Mouse (Mus musculus): ENCODE measurements around the gene Gm5244. TPM values are rescaled to one million over a fixed set of nuclear protein-coding genes. Genes with fewer than 3 reads are reported as not detected.

Gene Gm5244
- polyA plus RNA-seq (2012; rRNA removed), result not detected in 2 replicates

DNA sequence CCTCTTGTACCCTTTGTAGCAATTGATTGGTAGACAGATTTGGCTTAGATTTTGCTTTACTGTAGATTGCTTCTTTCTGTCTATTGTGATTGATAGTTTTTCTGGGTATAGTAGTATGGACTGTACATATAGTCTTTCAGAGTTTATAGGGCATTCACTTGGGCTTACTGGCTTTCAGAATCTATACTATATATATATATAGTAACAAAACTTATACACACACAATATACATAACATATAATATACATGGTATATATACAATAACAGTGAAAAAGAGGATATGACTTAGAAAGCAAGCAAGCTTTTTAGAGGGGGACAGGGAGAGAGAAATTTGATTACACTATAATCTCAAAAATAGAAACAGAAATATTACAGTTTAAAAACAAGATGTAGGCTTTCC, at the start of gene Gm5244:
Gm5244 (plus strand) TSS at position 301 of the 400 bp plus-strand sequence.

DNA sequence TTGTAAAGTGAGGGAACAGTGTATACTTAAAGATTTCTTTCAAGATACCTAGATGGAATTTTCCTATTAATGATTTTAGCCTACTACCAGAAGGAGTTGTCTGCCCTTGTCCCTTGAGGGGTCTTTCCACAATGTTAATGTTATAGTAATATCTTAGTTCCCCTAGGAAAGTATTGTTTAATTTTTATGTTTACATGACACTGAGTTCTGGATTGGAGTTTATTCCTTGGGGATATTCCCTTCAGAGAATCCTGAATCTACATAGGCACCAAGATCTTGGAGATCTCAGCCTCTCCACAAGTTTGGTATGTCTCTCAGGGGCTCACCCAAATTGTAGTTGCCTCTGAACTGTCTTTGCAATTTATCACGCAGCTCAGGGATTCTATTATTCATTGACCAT, 10.5 kb downstream of the Gm5244 start, which contains the start of gene Olfr1444:
Olfr1444 (plus strand) TSS at position 301 of the 400 bp plus-strand sequence.

DNA sequence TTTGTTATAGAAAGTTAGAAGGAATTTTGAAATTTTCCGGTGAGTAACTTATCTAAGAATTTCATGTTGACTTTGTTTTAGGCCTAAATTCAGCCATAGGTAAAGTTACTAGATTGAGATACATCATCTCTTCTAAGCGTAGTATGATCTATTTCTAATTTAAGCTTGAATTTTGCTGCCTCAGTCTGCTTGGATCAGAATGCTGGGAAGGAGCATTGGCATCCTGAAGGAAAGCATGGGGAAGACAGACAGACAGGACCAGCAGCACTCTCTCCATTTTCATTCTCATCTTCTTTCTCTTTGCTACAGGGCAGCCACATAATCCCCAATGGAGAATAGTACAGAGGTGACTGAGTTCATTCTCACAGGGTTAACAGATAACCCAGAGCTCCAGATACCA, 37.1 kb downstream of the Gm5244 start, which contains the start of gene Olfr1445:
Olfr1445 (plus strand) TSS at position 301 of the 400 bp plus-strand sequence.

DNA sequence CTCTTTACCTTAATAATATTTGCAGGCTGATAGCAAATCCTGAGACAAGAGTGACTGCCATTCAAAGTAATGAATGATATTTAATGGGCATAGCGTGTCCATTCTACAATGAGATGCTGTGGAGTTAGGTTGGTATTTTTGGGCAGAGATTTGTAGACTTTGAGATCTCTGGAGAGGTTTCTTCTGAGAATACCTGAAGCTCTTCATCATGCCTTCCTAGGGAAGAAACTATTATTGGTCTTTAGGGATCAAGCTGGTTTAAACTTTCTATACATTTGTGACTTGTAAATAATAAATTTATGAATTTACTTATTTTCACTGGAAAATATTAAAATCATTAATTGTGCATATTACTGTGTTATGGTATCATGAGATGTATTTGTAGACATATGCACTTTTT, 46.9 kb downstream of the Gm5244 start, which contains the start of gene Olfr1446:
Olfr1446 (minus strand) TSS at position 101 of the 400 bp plus-strand sequence.

Other genes with a start within 250 kb of the Gm5244 start
- 0.05 and 0.10 TPM in 2 replicates for gene Gm4952, start 246.7 kb upstream of the Gm5244 start, polyA plus RNA-seq (2012; rRNA removed)
- 0.10 TPM in 1 of 2 replicates, not detected in the other for gene Glyat, start 213.4 kb upstream of the Gm5244 start, polyA plus RNA-seq (2012; rRNA removed)
- not detected in 2 replicates for gene Olfr1442, start 176.2 kb upstream of the Gm5244 start, polyA plus RNA-seq (2012; rRNA removed)
- gene Olfr1443, start 168.6 kb upstream of the Gm5244 start, polyA plus RNA-seq (2012; rRNA removed), result not detected in 2 replicates
- not detected in 2 replicates for gene Keg1, start 150.9 kb upstream of the Gm5244 start, polyA plus RNA-seq (2012; rRNA removed)
- gene Cntf, start 81.0 kb upstream of the Gm5244 start, polyA plus RNA-seq (2012; rRNA removed), result 3.8 and 4.0 TPM in 2 replicates
- gene Zfp91, start 50.6 kb upstream of the Gm5244 start, polyA plus RNA-seq (2012; rRNA removed), result 35.9 and 40.1 TPM in 2 replicates
- 1.6 and 2.0 TPM in 2 replicates for gene Lpxn, start 50.5 kb upstream of the Gm5244 start, polyA plus RNA-seq (2012; rRNA removed)
- gene Olfr1444, start 10.6 kb downstream of the Gm5244 start, polyA plus RNA-seq (2012; rRNA removed), result not detected in 2 replicates
- not detected in 2 replicates for gene Olfr1445, start 37.2 kb downstream of the Gm5244 start, polyA plus RNA-seq (2012; rRNA removed)
- not detected in 2 replicates for gene Olfr1446, start 46.8 kb downstream of the Gm5244 start, polyA plus RNA-seq (2012; rRNA removed)
- gene Olfr1447, start 57.1 kb downstream of the Gm5244 start, polyA plus RNA-seq (2012; rRNA removed), result not detected in 2 replicates
- gene Olfr1448, start 77.7 kb downstream of the Gm5244 start, polyA plus RNA-seq (2012; rRNA removed), result not detected in 2 replicates
- gene Olfr1449, start 84.2 kb downstream of the Gm5244 start, polyA plus RNA-seq (2012; rRNA removed), result not detected in 2 replicates
- gene Olfr1450, start 103.6 kb downstream of the Gm5244 start, polyA plus RNA-seq (2012; rRNA removed), result not detected in 2 replicates
- gene Olfr1451, start 148.3 kb downstream of the Gm5244 start, polyA plus RNA-seq (2012; rRNA removed), result not detected in 2 replicates
- gene Olfr1453, start 181.6 kb downstream of the Gm5244 start, polyA plus RNA-seq (2012; rRNA removed), result not detected in 2 replicates
- gene Olfr1454, start 213.9 kb downstream of the Gm5244 start, polyA plus RNA-seq (2012; rRNA removed), result not detected in 2 replicates